Mouse (Mus musculus) heart, embryonic 16.5 days (tissue): ENCODE results near the gene Olfr47. TPM values are rescaled to one million over a fixed set of nuclear protein-coding genes. Genes with fewer than 3 reads are reported as not detected.

ENCODE experiments used
- polyA plus RNA-seq: library from polyadenylated mRNA; unstranded; fragments of >200 nt; fragmentation: Nextera tagmentation; extraction: Ambion mirVana; gene quantifications from 2 replicates; pipeline ENCODE4 v1.2.1, GENCODE M21; 2015

Gene Olfr47
- polyA plus RNA-seq, 1 experiment from 2014 or later, result not detected

Other genes with a start within 250 kb of the Olfr47 start
- not detected in 2 replicates for gene Olfr441, start 125.2 kb upstream of the Olfr47 start, polyA plus RNA-seq
- not detected in 2 replicates for gene Olfr237-ps1, start 85.0 kb upstream of the Olfr47 start, polyA plus RNA-seq
- not detected in 2 replicates for gene Olfr437, start 68.2 kb upstream of the Olfr47 start, polyA plus RNA-seq
- gene Olfr13, start 59.4 kb upstream of the Olfr47 start, polyA plus RNA-seq, result not detected in 2 replicates
- gene Olfr435, start 34.4 kb upstream of the Olfr47 start, polyA plus RNA-seq, result not detected in 2 replicates
- not detected in 2 replicates for gene Olfr434, start 18.5 kb upstream of the Olfr47 start, polyA plus RNA-seq
- 7.0 and 8.0 TPM in 2 replicates for gene Arhgef5, start 34.1 kb downstream of the Olfr47 start, polyA plus RNA-seq
- gene Nobox, start 78.0 kb downstream of the Olfr47 start, polyA plus RNA-seq, result 0.09 TPM in 1 of 2 replicates, not detected in the other